In genomic region chr6:103795241-103795640, GRCm38 (mm10) we compare ENCODE assay signal across 18 mouse cellular contexts.
"Had no signal": no experiment of that assay in that cellular context is flagged by ENCODE, and none has a peak within 500 bp of the region (broad histone marks: within the 10 kb centered on the region; RNA-seq: fewer than 3 reads in every experiment).

No protein-coding gene starts in this region.

- H3K4me1 ChIP-seq: liver, embryonic 13.5 days; liver, embryonic 15.5 days; lung, embryonic 15.5 days; megakaryocyte, embryonic 14.5 days; neural tube, embryonic 12.5 days; stomach, embryonic 15.5 days had no signal

- H3K27me3 ChIP-seq: liver, embryonic 13.5 days; liver, embryonic 15.5 days; lung, embryonic 15.5 days; megakaryocyte, embryonic 14.5 days; neural tube, embryonic 12.5 days; stomach, embryonic 15.5 days had no signal

- H3K27ac ChIP-seq: liver, embryonic 13.5 days; liver, embryonic 15.5 days; lung, embryonic 15.5 days; macrophage; neural tube, embryonic 12.5 days; stomach, embryonic 15.5 days; stomach, postnatal 0 days had no signal

- H3K9ac ChIP-seq: liver, embryonic 13.5 days; liver, embryonic 15.5 days; liver, postnatal 0 days; lung, embryonic 15.5 days; neural tube, embryonic 12.5 days; stomach, embryonic 15.5 days had no signal

- ATAC-seq: liver, postnatal 0 days; lung, postnatal 0 days had no signal

- H3K36me3 ChIP-seq: liver, embryonic 13.5 days; liver, embryonic 15.5 days; lung, embryonic 15.5 days; neural tube, embryonic 12.5 days; stomach, embryonic 15.5 days had no signal

- H3K4me3 ChIP-seq: liver, embryonic 13.5 days; liver, embryonic 15.5 days; lung, embryonic 15.5 days; megakaryocyte, embryonic 14.5 days; neural tube, embryonic 12.5 days; stomach, embryonic 15.5 days had no signal

- H3K4me2 ChIP-seq: liver, embryonic 13.5 days; liver, embryonic 15.5 days; lung, embryonic 15.5 days; midbrain, embryonic 11.5 days; neural tube, embryonic 12.5 days; stomach, embryonic 15.5 days had no signal

- H3K9me3 ChIP-seq: liver, embryonic 13.5 days; liver, embryonic 15.5 days; lung, embryonic 15.5 days; megakaryocyte, embryonic 14.5 days; neural tube, embryonic 12.5 days; stomach, embryonic 15.5 days had no signal

- DNase-seq: liver, embryonic 13.5 days; liver, postnatal 0 days; lung, adult 2 months; lung, postnatal 14 days; lung, postnatal 36 days; right cerebral cortex, postnatal 14 days; thymus, adult 2 months; thymus, postnatal 25 days; thymus, postnatal 4 days had no signal
